Mouse (Mus musculus) brain, embryonic 14.5 days (tissue): Measurements from ENCODE around the gene Aqp7. TPM values are rescaled to one million over a fixed set of nuclear protein-coding genes. Genes with fewer than 3 reads are reported as not detected.

Experiments
- DNase-seq: peaks from one replicate; pipeline ENCODE4 v3.0.0-alpha.2; 2011; ENCODE audit warnings: low read depth
- CTCF ChIP-seq: fragments of 200-500 bp; IDR thresholded peaks from 2 replicates; pipeline ENCODE4 v1.5.1; 2012; ENCODE audit warnings: inconsistent platforms, mild to moderate bottlenecking, moderate library complexity, borderline replicate concordance; ENCODE audit not compliant: insufficient read depth, insufficient read length; ENCODE audit errors: extremely low read depth
- POLR2A ChIP-seq: fragments of 200-500 bp; IDR thresholded peaks from 2 replicates; pipeline ENCODE4 v1.6.1; 2012; ENCODE audit warnings: mild to moderate bottlenecking, inconsistent platforms, borderline replicate concordance; ENCODE audit not compliant: poor library complexity, insufficient read depth, insufficient read length, severe bottlenecking; ENCODE audit errors: extremely low read depth
- polyA plus RNA-seq: library from polyadenylated mRNA; depleted of rRNA; stranded (reverse); fragments of >200 nt; gene quantifications from 2 replicates; pipeline ENCODE4 v1.2.3, GENCODE M21; 2012; rRNA removed

The Aqp7 gene
- not detected in 2 replicates for polyA plus RNA-seq

DNA sequence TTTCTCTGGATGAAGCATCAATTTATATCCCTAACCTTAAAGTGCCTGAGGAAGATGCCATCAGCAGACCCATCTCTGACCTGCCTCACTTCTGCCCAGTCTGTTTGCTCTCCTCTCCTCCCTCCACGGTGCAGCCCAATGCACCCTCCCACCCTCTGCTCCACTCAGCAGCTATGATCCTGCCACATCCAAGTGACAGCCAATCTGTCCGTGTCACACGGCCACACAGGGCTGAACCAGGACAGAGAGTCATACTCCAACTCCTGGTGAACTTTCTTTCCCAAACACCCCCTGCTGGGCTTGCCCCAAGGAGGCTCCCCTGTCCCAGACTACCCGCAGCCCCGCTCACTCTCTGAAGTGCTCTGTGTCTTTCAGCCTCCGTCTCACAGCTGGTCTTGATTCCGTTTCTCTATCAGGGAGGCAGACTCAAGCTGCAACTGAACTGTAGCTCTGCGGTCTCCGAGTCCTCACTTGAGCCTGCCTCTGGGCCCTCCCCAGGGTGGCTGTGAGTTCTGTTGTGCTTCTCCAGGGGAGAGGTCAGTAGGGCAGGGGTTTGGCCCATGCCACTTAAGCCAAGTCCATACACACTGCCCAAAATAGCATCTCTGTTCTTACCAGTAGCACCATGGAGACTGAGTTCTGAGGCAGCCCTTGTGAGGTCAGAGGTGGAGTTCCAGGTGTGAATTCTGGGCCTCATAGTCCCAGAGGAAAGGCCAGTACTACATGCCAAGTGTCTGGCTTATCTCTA lies at the start of gene Aqp7:
Aqp7 (minus strand) TSS at position 616 of the 748 bp plus-strand sequence.
- TF ChIP-seq POLR2A = no peak
- no peak for TF ChIP-seq CTCF
- no peak for DNase-seq

DNA sequence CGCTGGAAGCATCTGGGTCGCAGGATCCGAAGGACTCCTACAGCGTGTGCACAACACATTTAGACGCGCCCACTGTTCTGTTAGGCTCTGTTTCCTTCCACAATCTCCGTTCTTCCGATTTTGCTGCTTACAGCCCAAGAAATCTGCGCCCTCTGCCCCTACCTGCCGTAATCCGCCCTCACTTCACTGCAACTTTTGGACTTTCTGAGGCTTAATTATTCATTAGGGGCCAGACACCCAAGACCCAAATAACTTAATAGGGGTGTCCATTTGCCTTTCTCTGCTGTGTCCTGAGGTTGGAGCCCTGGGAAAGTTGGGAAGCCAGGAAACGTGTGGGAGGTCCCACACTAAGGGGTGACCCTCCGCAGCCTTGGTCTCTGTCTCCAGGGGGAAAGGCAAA lies 49.4 kb upstream of the Aqp7 start:
- TF ChIP-seq CTCF (no peak), POLR2A (no peak)
- no peak for DNase-seq

- no peak for DNase-seq
- TF ChIP-seq CTCF (no peak), POLR2A (no peak)
Observed at GRCm38 (mm10) chr4:41096794-41097193, 48.9 kb upstream of the Aqp7 start.

DNA sequence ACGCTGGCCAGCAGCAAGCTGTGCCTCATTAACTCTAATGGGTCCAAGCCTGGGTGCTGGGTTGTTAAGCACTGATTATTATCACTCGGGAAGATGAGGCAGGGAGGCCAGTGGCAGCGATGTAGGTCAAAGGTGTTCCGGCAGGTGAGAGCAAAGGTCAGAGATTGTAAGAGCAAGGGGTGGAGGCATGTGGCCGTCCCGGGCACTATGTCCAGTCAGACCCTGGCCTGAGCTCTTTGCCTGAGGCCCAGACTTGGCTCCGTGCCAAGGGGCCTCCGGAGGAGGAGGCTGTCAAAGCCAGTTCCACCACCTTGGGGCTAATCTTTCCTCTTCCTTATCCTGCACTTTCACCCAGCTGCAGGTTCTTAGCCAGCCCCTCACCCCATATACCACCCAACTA lies 48.2 kb upstream of the Aqp7 start:
- TF ChIP-seq POLR2A = no peak
- no peak for TF ChIP-seq CTCF
- no peak for DNase-seq

GRCm38 (mm10) chr4:41094361-41094760 lies 46.4 kb upstream of the Aqp7 start:
- DNase-seq = peak; percentile 25
- no peak for TF ChIP-seq POLR2A
- TF ChIP-seq CTCF = no peak

DNA sequence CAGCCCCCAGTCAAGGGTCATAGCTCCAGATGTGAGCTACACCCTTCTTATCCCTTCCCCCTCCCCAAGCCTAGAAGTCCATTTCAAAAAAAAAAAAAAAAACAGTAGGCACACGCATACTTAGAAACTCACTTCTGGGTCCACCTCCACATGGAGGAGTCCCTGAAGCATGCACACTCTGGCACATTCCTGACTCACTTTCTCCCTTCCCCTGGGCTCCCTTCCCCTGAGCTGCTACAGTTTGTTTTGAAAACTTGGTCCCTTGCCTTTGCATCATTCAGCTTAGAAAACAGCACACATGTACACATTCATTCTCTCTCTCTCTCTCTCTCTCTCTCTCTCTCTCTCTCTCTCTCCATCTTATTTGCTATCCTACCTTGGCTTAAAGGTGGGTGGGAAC lies 45.0 kb upstream of the Aqp7 start:
- DNase-seq = no peak
- TF ChIP-seq CTCF = no peak
- TF ChIP-seq POLR2A = no peak

GRCm38 (mm10) chr4:41091391-41091790 lies 43.5 kb upstream of the Aqp7 start:
- TF ChIP-seq CTCF (no peak), POLR2A (no peak)
- no peak for DNase-seq

GRCm38 (mm10) chr4:41089705-41090104 lies 41.8 kb upstream of the Aqp7 start:
- TF ChIP-seq CTCF (no peak), POLR2A (no peak)
- no peak for DNase-seq

- no peak for DNase-seq
- TF ChIP-seq CTCF (no peak), POLR2A (no peak)
Observed at GRCm38 (mm10) chr4:41089189-41089588, 41.2 kb upstream of the Aqp7 start.

GRCm38 (mm10) chr4:41087459-41088298 lies 39.7 kb upstream of the Aqp7 start:
- TF ChIP-seq CTCF = no peak
- TF ChIP-seq POLR2A = no peak
- no peak for DNase-seq

DNA sequence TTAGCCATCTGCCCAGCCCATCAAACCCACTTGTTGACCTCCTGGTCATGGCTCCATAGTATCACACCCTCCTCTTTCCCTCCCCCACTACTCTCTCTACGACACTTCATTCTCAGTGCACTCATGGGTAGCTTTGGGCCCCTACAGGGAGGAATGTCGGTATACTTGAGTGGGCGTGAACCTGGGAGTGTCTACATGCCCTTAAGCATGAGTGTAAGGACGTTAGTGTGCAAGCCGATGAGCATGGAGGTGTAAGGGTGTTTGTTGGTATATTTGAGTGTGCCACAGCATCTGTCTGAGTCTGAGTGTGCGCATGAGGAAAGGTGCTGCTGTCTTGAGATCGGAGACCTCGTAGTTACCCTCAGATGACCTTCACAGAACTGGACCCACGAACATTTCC lies 39.0 kb upstream of the Aqp7 start:
- no peak for DNase-seq
- TF ChIP-seq CTCF (no peak), POLR2A (no peak)
